Mouse (Mus musculus) thymus, adult 18-20 months (tissue): ENCODE measurements around the gene Rbm38.

Source experiments
- DNase-seq, 2 experiments: peaks; one replicate each; pipeline ENCODE4 v3.0.0; 2022; ENCODE audit warnings: mixed read lengths in 2 of 2

Rbm38 gene

GRCm38 (mm10) chr2:173020430-173020829 is at the start of gene Rbm38:
Gene Rbm38 (plus strand): TSS chr2:173020498.
- DNase-seq: peak in 1 of 2 experiments; percentile 18

GRCm38 (mm10) chr2:172971865-172972264 is 48.4 kb upstream of the Rbm38 start:
- no peak for DNase-seq

GRCm38 (mm10) chr2:172973806-172974565 is 46.3 kb upstream of the Rbm38 start:
- DNase-seq: no peak

- no peak for DNase-seq
Measured at GRCm38 (mm10) chr2:172974701-172975100, 45.6 kb upstream of the Rbm38 start.

- no peak for DNase-seq
Measured at GRCm38 (mm10) chr2:172975159-172975558, 45.1 kb upstream of the Rbm38 start.

GRCm38 (mm10) chr2:172976661-172977238 is 43.5 kb upstream of the Rbm38 start:
- peak; percentile 47 to 74 for DNase-seq

GRCm38 (mm10) chr2:172977409-172978130 is 42.7 kb upstream of the Rbm38 start, which contains the start of gene Spo11:
Gene Spo11 (plus strand): TSS chr2:172977700.
- DNase-seq: peak; percentile 90 to 95

GRCm38 (mm10) chr2:172978131-172978633 is 42.1 kb upstream of the Rbm38 start:
- no peak for DNase-seq

GRCm38 (mm10) chr2:172979666-172980345 is 40.5 kb upstream of the Rbm38 start:
- no peak for DNase-seq

- peak in 1 of 2 experiments; percentile 46 for DNase-seq
Measured at GRCm38 (mm10) chr2:172982776-172983561, 37.3 kb upstream of the Rbm38 start.

GRCm38 (mm10) chr2:172990161-172990560 is 30.1 kb upstream of the Rbm38 start:
- no peak for DNase-seq

GRCm38 (mm10) chr2:172996207-172996606 is 24.1 kb upstream of the Rbm38 start:
- DNase-seq: peak; percentile 56 to 64

- no peak for DNase-seq
Measured at GRCm38 (mm10) chr2:172997748-172998147, 22.6 kb upstream of the Rbm38 start.

GRCm38 (mm10) chr2:172998478-172998877 is 21.8 kb upstream of the Rbm38 start:
- no peak for DNase-seq

- peak; percentile 97 for DNase-seq
Measured at GRCm38 (mm10) chr2:172999630-173000284, 20.5 kb upstream of the Rbm38 start, which contains the start of gene Rae1. Gene Rae1 (plus strand): TSS chr2:173000117.

GRCm38 (mm10) chr2:173000285-173000652 is 20.0 kb upstream of the Rbm38 start:
- DNase-seq: no peak

GRCm38 (mm10) chr2:173000921-173001320 is 19.4 kb upstream of the Rbm38 start:
- no peak for DNase-seq

GRCm38 (mm10) chr2:173003737-173004136 is 16.6 kb upstream of the Rbm38 start:
- DNase-seq: no peak

- DNase-seq: no peak
Measured at GRCm38 (mm10) chr2:173010220-173010717, 10.0 kb upstream of the Rbm38 start.

- no peak for DNase-seq
Measured at GRCm38 (mm10) chr2:173011440-173011839, 8.9 kb upstream of the Rbm38 start.

GRCm38 (mm10) chr2:173014741-173015287 is 5.5 kb upstream of the Rbm38 start:
- no peak for DNase-seq
